Mouse (Mus musculus) heart, adult 2 months (tissue): ENCODE data around the gene A1cf. TPM values are rescaled to one million over a fixed set of nuclear protein-coding genes. Genes with fewer than 3 reads are reported as not detected.
A peak's percentile ranks its signal among the peaks of the same experiment; 100 is the strongest.

Source experiments
- DNase-seq, 2 experiments: peaks; one replicate each; pipeline ENCODE4 v3.0.0; 2021
- H3K27ac ChIP-seq: fragments of 200-600 bp; 2 replicates; pipeline ENCODE4 v1.8.1; 2022
- H3K27me3 ChIP-seq: fragments of 200-500 bp; 2 replicates; pipeline ENCODE4 v1.6.1; 2012; ENCODE audit warnings: mild to moderate bottlenecking, low read length, inconsistent platforms, mixed read lengths; ENCODE audit not compliant: control insufficient read depth, insufficient read depth
- H3K36me3 ChIP-seq: fragments of 200-500 bp; 2 replicates; pipeline ENCODE4 v1.6.1; 2012; ENCODE audit warnings: low read length, inconsistent platforms; ENCODE audit not compliant: control insufficient read depth, insufficient read depth
- H3K4me1 ChIP-seq: fragments of 200-500 bp; 2 replicates; pipeline ENCODE4 v1.6.1; 2011; ENCODE audit warnings: low read length; ENCODE audit not compliant: control insufficient read depth, insufficient read depth
- H3K4me3 ChIP-seq: fragments of 200-600 bp; 2 replicates; pipeline ENCODE4 v1.8.1; 2022
- H3K79me2 ChIP-seq: fragments of 200-500 bp; replicated peaks from 2 replicates; pipeline ENCODE4 v1.6.1; 2012; ENCODE audit warnings: mild to moderate bottlenecking, inconsistent platforms, low read length, moderate library complexity, mixed read lengths; ENCODE audit not compliant: control insufficient read depth, insufficient read depth
- H3K9ac ChIP-seq: fragments of 200-500 bp; 2 replicates; pipeline ENCODE4 v1.6.1; 2012; ENCODE audit warnings: low read depth, mild to moderate bottlenecking, control low read depth, inconsistent platforms, low read length, mixed read lengths
- CTCF ChIP-seq: fragments of 200-600 bp; IDR thresholded peaks from 2 replicates; pipeline ENCODE4 v1.8.1; 2022; ENCODE audit warnings: antibody characterized with exemption, mild to moderate bottlenecking, moderate library complexity
- EP300 ChIP-seq: fragments of 200-500 bp; IDR thresholded peaks from 2 replicates; pipeline ENCODE4 v1.6.1; 2011; ENCODE audit warnings: low read depth, low read length, control low read depth; ENCODE audit not compliant: insufficient read depth
- POLR2A ChIP-seq: fragments of 200-500 bp; IDR thresholded peaks from 2 replicates; pipeline ENCODE4 v1.6.1; 2011; ENCODE audit warnings: mild to moderate bottlenecking, low read depth, low read length, control low read depth; ENCODE audit not compliant: insufficient read depth
- WGBS: fragments of 180-500 bp; shearing (Covaris S2); methylation state at CpG from one replicate; pipeline ENCODE4 v1.1.7; 2018; 5-methylcytosine and 5-hydroxymethylcytosine counted together
- intact Hi-C: fragments of 180-260 bp; cut with DNase I; formaldehyde crosslinking; loops from one replicate; pipeline ENCODE4 v1.15.1; 2025
- polyA plus RNA-seq: library from polyadenylated mRNA; depleted of rRNA; stranded (reverse); fragments of >200 nt; gene quantifications from 2 replicates; pipeline ENCODE4 v1.2.3, GENCODE M21; 2012
- total RNA-seq, 2 experiments: library from RNA; stranded (reverse); gene quantifications; 2 replicates each; pipeline ENCODE4 v1.2.3; 2021

The A1cf gene
- total and polyA plus RNA-seq, 3 experiments = not detected

DNA sequence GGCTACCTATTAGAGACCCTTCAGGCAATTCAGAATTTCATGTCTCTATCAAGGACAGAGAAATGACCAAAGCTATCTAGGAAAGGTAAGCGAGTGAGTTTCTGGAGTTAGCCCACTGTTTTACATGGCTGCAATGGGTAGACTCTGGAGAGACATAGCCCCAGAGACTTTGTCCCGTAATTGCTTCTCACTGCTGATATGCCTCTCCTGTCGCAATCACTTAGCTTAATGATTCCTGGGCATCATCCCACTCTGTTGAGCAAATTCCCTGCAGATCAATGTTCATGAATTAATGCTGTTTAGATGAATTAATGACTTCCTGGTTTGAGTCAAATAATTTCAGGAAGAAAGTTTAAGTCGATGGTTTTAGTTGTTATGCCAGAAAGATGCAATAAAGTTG lies 86.1 kb downstream of the A1cf start:
- no peak for TF ChIP-seq EP300
- TF ChIP-seq CTCF = no peak
- TF ChIP-seq POLR2A = no peak
- DNase-seq = no peak
- no peaks in the 10 kb centered on the region for H3K27me3 ChIP-seq
- intact Hi-C loops = no loop called here
- H3K9ac ChIP-seq = no peak overlapping the region
- no peak overlapping the region for H3K27ac ChIP-seq
- no peaks in the 10 kb centered on the region for H3K36me3 ChIP-seq
- whole genome bisulfite sequencing = 87% methylated on average over 4 of the region's 4 CpGs
- no peaks in the 10 kb centered on the region for H3K4me1 ChIP-seq
- no peaks in the 10 kb centered on the region for H3K79me2 ChIP-seq
- H3K4me3 ChIP-seq = no peak overlapping the region

DNA sequence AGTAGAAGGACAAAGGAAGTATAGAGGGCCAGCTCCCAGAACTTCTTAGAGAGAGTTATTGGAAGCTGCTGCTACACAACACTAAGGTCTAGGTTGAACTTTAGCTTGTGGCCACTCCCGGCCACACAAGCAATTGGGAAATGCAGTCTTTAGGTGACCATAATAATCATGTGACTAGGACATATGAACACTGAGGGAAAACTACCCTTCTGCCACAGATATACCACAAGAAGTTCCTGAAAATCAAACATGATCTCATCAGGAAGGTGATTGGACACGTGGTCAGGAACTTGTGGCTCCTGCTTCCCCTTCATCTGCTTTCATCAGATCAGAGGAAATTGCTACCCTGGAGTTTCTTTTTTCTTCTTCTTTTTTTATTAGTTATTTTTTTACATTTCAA lies 87.8 kb downstream of the A1cf start:
- no peak for DNase-seq
- 52% methylated on average over 2 of the region's 2 CpGs for WGBS
- Histone ChIP-seq H3K4me3 (no peak overlapping the region), H3K27me3 (no peaks in the 10 kb centered on the region), H3K27ac (no peak overlapping the region), H3K79me2 (no peaks in the 10 kb centered on the region), H3K36me3 (no peaks in the 10 kb centered on the region), H3K4me1 (no peaks in the 10 kb centered on the region), H3K9ac (no peak overlapping the region)
- intact Hi-C loops = no loop called here
- TF ChIP-seq POLR2A (no peak), CTCF (no peak), EP300 (no peak)

DNA sequence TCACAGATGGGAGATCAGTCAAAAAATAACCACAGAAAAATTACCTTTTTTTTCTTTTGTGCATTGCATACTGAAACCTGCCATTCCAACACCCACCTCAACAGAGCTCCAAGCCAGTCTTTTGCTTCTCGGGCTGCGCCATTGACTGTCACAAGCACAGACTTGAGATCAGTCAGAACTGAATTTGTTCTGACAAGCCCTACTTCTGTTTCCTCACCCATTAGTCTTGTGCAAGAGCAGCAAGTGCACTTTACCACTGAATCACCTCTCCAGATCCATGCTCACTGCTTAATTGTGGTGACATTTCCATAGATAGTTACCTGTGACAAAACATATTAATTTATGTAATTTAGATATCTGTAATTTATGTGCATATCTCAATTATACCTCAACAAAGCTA lies 91.9 kb downstream of the A1cf start:
- no peaks in the 10 kb centered on the region for H3K4me1 ChIP-seq
- intact Hi-C loops = loop anchor here (10.0 kb wide), 2 partner anchors 206 to 1296 kb away; no protein-coding TSS in a partner anchor
- 97% methylated on average over 2 of the region's 2 CpGs for WGBS
- no peaks in the 10 kb centered on the region for H3K79me2 ChIP-seq
- H3K9ac ChIP-seq = no peak overlapping the region
- no peak overlapping the region for H3K4me3 ChIP-seq
- no peaks in the 10 kb centered on the region for H3K36me3 ChIP-seq
- no peak for TF ChIP-seq EP300
- TF ChIP-seq POLR2A = no peak
- no peak for TF ChIP-seq CTCF
- no peak for DNase-seq
- H3K27ac ChIP-seq = no peak overlapping the region
- no peaks in the 10 kb centered on the region for H3K27me3 ChIP-seq

DNA sequence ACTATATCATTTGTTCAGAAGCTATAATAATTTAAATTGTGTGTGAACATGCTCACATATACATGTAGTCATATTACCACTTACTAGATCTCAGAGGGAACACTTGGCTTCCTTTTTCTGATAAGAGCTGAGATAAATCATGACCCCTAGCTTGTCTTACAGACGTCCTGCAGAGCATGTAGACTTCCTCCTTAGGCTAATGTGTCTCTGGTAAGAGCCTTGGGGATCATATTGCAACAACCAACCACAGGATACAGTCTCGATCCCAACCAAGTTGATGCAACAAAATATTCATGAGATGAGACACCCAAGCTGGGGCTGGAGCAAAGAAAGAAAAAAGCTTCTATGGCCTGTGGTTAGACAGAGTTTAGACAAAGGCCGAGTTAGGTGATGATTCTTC lies 94.6 kb downstream of the A1cf start:
- H3K27ac ChIP-seq = no peak overlapping the region
- no peaks in the 10 kb centered on the region for H3K27me3 ChIP-seq
- no peaks in the 10 kb centered on the region for H3K79me2 ChIP-seq
- no peak overlapping the region for H3K9ac ChIP-seq
- TF ChIP-seq POLR2A (no peak), CTCF (no peak), EP300 (no peak)
- H3K4me3 ChIP-seq = no peak overlapping the region
- no peaks in the 10 kb centered on the region for H3K36me3 ChIP-seq
- DNase-seq = no peak
- 45% methylated on average over 3 of the region's 3 CpGs for WGBS
- no peaks in the 10 kb centered on the region for H3K4me1 ChIP-seq
- intact Hi-C loops = loop anchor here (10.0 kb wide), 2 partner anchors 208 to 1298 kb away; no protein-coding TSS in a partner anchor

DNA sequence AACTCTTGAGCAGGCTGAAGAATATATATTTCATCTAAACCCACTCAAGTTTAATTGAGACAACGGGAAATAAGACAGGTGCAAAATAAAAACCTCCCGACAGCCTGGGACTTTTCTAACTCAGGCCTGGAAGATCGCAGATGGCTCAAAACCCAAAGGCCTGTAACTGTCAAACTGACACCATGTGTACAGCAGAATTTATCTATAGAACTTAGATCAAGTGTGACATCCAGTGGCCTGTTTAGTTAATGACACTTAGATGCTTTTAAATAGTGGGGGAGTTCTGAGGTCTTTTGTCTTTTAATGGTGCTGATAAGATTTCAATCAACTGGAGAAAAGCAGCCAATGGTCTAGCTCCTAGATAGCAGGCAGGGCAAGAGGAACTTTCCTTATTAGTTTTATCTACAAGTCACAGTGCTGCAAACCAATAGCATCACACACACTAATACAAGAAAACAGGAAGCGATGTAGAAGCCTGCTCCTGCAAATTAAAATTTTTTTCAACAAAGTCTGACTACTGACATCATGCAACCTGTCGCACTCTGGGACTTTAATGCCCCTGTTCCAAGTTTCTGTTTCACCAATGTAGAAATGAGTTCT lies 99.5 kb downstream of the A1cf start:
- TF ChIP-seq POLR2A (no peak), CTCF (peak; percentile 61)
- 48% methylated on average over 5 of the region's 5 CpGs for WGBS
- no peak for DNase-seq
- Histone ChIP-seq H3K27ac (no peak overlapping the region), H3K79me2 (no peaks in the 10 kb centered on the region), H3K4me1 (no peaks in the 10 kb centered on the region), H3K27me3 (no peaks in the 10 kb centered on the region), H3K9ac (no peak overlapping the region), H3K36me3 (no peaks in the 10 kb centered on the region), H3K4me3 (no peak overlapping the region)
- intact Hi-C loops = loop anchor here (2.0 to 10.0 kb wide), 3 partner anchors 213 to 1303 kb away; no protein-coding TSS in a partner anchor

DNA sequence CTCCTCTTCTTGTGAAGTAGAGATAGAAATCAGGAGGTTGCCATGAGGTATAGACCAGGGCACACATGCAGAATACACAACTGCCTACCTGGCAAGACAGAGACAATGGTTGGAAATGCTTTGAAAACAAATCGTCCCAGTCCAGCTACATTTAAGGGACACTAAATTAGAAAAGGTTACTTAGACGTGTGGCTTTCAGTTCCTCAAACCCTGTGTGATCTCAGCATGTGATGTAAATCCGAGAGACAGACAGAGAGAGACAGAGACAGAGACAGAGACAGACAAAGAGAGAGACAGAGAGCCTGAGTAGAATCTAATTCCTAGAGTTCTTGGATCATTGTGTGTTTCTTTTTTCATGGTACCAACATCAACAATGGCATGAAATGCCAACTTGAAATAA lies 102.8 kb downstream of the A1cf start:
- DNase-seq = no peak

More for the DNA sequence above, 102.8 kb downstream of the A1cf start:
- Histone ChIP-seq H3K27me3 (no peaks in the 10 kb centered on the region), H3K79me2 (no peaks in the 10 kb centered on the region), H3K36me3 (no peaks in the 10 kb centered on the region), H3K4me3 (no peak overlapping the region), H3K9ac (no peak overlapping the region), H3K4me1 (no peaks in the 10 kb centered on the region), H3K27ac (no peak overlapping the region)
- WGBS = 52% methylated on average over 3 of the region's 3 CpGs
- TF ChIP-seq POLR2A (no peak), EP300 (no peak), CTCF (no peak)
- intact Hi-C loops = loop anchor here (5.0 to 10.0 kb wide), 7 partner anchors 61 to 716 kb away; partner anchors contain the start of gene Minpp1
